Mouse (Mus musculus) MEL (cell line): Measurements from ENCODE around the gene Cmss1.

Experiments used
- BHLHE40 ChIP-seq: IDR thresholded peaks from 2 replicates; pipeline ENCODE4 v1.6.1; 2012; ENCODE audit warnings: low read depth, mild to moderate bottlenecking, inconsistent platforms, low read length, improper control_type of control experiment, borderline replicate concordance
- CTCF ChIP-seq, 3 experiments: IDR thresholded peaks in 2 of 3; conservative IDR thresholded peaks in 1 of 3; 2 replicates each; pipeline ENCODE4 v1.5.1; 2011 to 2012; ENCODE audit warnings: low read length in 3 of 3, low read depth in 2 of 3, mild to moderate bottlenecking in 2 of 3, improper control_type of control experiment in 1 of 3, inconsistent platforms in 1 of 3, mixed read lengths in 1 of 3, moderate library complexity in 1 of 3; ENCODE audit not compliant: control insufficient read depth in 1 of 3, insufficient read depth in 1 of 3, poor library complexity in 1 of 3, severe bottlenecking in 1 of 3
- EP300 ChIP-seq, 2 experiments: IDR thresholded peaks; 2 replicates each; pipeline ENCODE4 v1.6.1; 2011; ENCODE audit warnings: improper control_type of control experiment in 2 of 2, low read length in 2 of 2, low read depth in 1 of 2, mild to moderate bottlenecking in 1 of 2
- GATA1 ChIP-seq: IDR thresholded peaks from 2 replicates; pipeline ENCODE4 v1.6.1; 2011; ENCODE audit warnings: low read depth, low read length, improper control_type of control experiment
- MEF2A ChIP-seq: IDR thresholded peaks from 2 replicates; pipeline ENCODE4 v1.6.1; 2014; ENCODE audit warnings: low read depth, mild to moderate bottlenecking, inconsistent platforms, low read length, improper control_type of control experiment; ENCODE audit not compliant: poor library complexity, insufficient replicate concordance, severe bottlenecking; ENCODE audit errors: extremely low read depth
- MXI1 ChIP-seq: IDR thresholded peaks from 2 replicates; pipeline ENCODE4 v1.6.1; 2011; ENCODE audit warnings: mild to moderate bottlenecking, low read depth, low read length, improper control_type of control experiment
- NELFE ChIP-seq: IDR thresholded peaks from 2 replicates; pipeline ENCODE4 v1.6.1; 2011; ENCODE audit warnings: low read depth, low read length, improper control_type of control experiment
- POLR2A ChIP-seq, 2 experiments: IDR thresholded peaks; 2 replicates each; pipeline ENCODE4 v1.6.1; 2011 to 2012; ENCODE audit warnings: low read length in 2 of 2, mild to moderate bottlenecking in 2 of 2, control low read depth in 1 of 2, improper control_type of control experiment in 1 of 2, low read depth in 1 of 2, moderate library complexity in 1 of 2; ENCODE audit not compliant: control insufficient read depth in 1 of 2, insufficient read depth in 1 of 2, poor library complexity in 1 of 2
- TAL1 ChIP-seq: IDR thresholded peaks from 2 replicates; pipeline ENCODE4 v1.6.1; 2012; ENCODE audit warnings: mild to moderate bottlenecking, inconsistent platforms, low read length, moderate library complexity, mixed read lengths
- UBTF ChIP-seq: IDR thresholded peaks from 2 replicates; pipeline ENCODE4 v1.6.1; 2012; ENCODE audit warnings: low read depth, mild to moderate bottlenecking, inconsistent platforms, low read length, improper control_type of control experiment, moderate library complexity, borderline replicate concordance; ENCODE audit not compliant: insufficient read depth
- ZC3H11A ChIP-seq: IDR thresholded peaks from 2 replicates; pipeline ENCODE4 v1.6.1; 2012; ENCODE audit warnings: low read depth, mild to moderate bottlenecking, inconsistent platforms, low read length, improper control_type of control experiment
- ZMIZ1 ChIP-seq: IDR thresholded peaks from 2 replicates; pipeline ENCODE4 v1.6.1; 2012; ENCODE audit warnings: low read depth, mild to moderate bottlenecking, inconsistent platforms, low read length, improper control_type of control experiment, moderate library complexity

DNA sequence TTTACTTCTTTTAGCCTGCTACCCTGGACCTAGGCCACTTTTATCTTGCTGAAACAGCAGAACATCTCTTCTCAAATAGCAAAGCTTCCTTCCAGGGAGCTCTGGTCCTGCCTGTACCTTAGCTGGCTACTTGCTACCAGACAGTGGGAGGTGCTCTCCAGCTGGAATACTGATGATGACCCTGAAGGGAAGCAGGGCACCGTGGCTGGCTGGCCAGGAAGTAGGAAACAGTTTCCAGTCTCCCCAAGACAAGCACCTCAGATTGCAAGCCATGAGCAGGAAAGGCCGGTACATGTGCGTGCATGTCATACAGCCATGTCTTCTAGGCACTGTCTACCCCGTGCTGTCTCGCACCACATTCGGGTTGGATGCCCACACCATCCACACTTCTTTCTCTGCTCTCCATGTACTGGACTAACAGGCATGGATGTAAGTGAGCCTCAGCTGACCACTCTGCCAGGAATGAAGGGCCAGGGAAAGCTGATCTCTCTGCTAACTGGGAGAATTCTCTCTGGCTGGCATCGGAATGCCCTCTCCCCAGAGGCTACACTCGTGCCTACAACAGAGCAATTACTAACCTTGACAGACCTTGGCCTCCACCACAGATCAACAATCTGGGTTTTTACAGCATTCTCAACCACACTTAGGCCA, 236.7 kb downstream of the Cmss1 start:
- TF ChIP-seq CTCF (IDR thresholded peaks at IDR 0.05 in 2 of 3, conservative IDR thresholded peaks at IDR 0.05 in 1 of 3; ENCODE audit: control insufficient read depth in 1 of 3, insufficient read depth in 1 of 3, low read depth in 2 of 3, low read length in 3 of 3, poor library complexity in 1 of 3, severe bottlenecking in 1 of 3) (no peak), GATA1 (no peak), EP300 (IDR thresholded peaks at IDR 0.05; ENCODE audit: low read depth in 1 of 2, low read length in 2 of 2) (no peak), UBTF (no peak), MEF2A (no peak), POLR2A (IDR thresholded peaks at IDR 0.05; ENCODE audit: control insufficient read depth in 1 of 2, insufficient read depth in 1 of 2, low read depth in 1 of 2, low read length in 2 of 2, poor library complexity in 1 of 2) (no peak), NELFE (no peak), BHLHE40 (no peak), TAL1 (no peak), MXI1 (no peak), ZMIZ1 (no peak), ZC3H11A (no peak)
